Mouse (Mus musculus): ENCODE results near the gene Tbc1d8b. TPM values are rescaled to one million over a fixed set of nuclear protein-coding genes. Genes with fewer than 3 reads are reported as not detected.

The Tbc1d8b gene
- polyA plus RNA-seq, 1 experiment from 2014 or later, result 2.6 TPM

GRCm38 (mm10) chrX:139794072-139794845, 109.5 kb downstream of the Tbc1d8b start:
- Histone ChIP-seq H3K27ac (ENCODE audit: low read length) (no peak overlapping the region), H3K27me3 (ENCODE audit: control insufficient read depth, insufficient read depth, low read length) (no peaks in the 10 kb centered on the region), H3K4me3 (ENCODE audit: low read length) (no peak overlapping the region), H3K4me2 (ENCODE audit: low read depth, low read length) (no peak overlapping the region), H3K9ac (ENCODE audit: low read length) (no peak overlapping the region), H3K36me3 (ENCODE audit: control insufficient read depth, insufficient read depth) (no peaks in the 10 kb centered on the region), H3K9me3 (replicated peaks; ENCODE audit: control insufficient read depth, low read length) (no peaks in the 10 kb centered on the region), H3K4me1 (ENCODE audit: control insufficient read depth, insufficient read depth, low read length) (no peaks in the 10 kb centered on the region)
- ATAC-seq (replicated peaks; ENCODE audit: extremely low read depth, insufficient read depth, low FRiP score), result no peak
- 80% methylated on average over 7 of the region's 7 CpGs for WGBS

DNA sequence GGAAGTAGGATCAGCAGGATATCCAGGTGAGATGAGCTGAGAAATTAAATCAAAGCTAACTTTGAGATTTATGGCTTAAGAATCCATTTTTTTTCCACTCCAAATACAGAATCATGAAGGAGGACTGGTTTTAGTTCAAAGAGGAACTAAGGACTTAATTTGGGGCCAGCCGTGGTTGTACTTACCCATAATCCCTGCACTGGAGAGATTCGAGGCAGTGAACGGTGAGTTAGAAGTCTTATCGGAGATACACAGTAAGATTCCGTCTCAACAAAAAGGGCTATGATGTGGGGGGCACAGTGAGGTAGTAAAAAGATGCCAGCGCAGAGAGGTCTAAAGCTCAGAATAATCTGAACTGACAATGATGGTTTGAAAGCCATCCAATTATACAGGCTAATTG, 111.2 kb downstream of the Tbc1d8b start:
- H3K9me3 ChIP-seq (replicated peaks; ENCODE audit: control insufficient read depth, low read length), result no peaks in the 10 kb centered on the region
- no peak overlapping the region for H3K9ac ChIP-seq (ENCODE audit: low read length)
- no peaks in the 10 kb centered on the region for H3K27me3 ChIP-seq (ENCODE audit: control insufficient read depth, insufficient read depth, low read length)
- no peak overlapping the region for H3K4me2 ChIP-seq (ENCODE audit: low read depth, low read length)
- H3K36me3 ChIP-seq (ENCODE audit: control insufficient read depth, insufficient read depth), result no peaks in the 10 kb centered on the region
- H3K4me3 ChIP-seq (ENCODE audit: low read length), result no peak overlapping the region
- no peak for ATAC-seq (replicated peaks; ENCODE audit: extremely low read depth, insufficient read depth, low FRiP score)
- H3K4me1 ChIP-seq (ENCODE audit: control insufficient read depth, insufficient read depth, low read length), result no peaks in the 10 kb centered on the region
- no peak overlapping the region for H3K27ac ChIP-seq (ENCODE audit: low read length)
- WGBS, result 85% methylated on average over 6 of the region's 6 CpGs

DNA sequence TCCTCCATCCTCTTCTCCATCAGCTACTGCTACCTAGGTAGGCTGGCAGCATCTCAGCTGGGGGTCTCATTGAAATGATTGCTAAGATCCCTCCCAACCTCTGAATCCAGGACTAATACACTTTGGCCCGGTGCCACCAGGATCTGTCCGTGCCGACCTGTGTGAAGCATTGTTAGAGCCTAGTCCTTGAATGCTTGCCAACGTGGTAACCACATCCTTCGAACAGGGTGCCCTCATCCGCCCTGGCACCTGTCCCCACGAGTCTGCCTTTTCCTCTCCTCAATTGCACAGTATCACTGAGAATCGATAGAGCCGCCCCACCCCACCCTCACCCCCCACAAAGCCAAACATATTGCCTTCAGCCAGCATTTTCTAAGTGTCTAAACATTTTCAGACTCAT, 113.1 kb downstream of the Tbc1d8b start:
- Histone ChIP-seq H3K27ac (ENCODE audit: low read length) (no peak overlapping the region), H3K4me1 (ENCODE audit: control insufficient read depth, insufficient read depth, low read length) (no peaks in the 10 kb centered on the region), H3K27me3 (ENCODE audit: control insufficient read depth, insufficient read depth, low read length) (no peaks in the 10 kb centered on the region), H3K9me3 (replicated peaks; ENCODE audit: control insufficient read depth, low read length) (no peaks in the 10 kb centered on the region), H3K4me3 (ENCODE audit: low read length) (no peak overlapping the region), H3K4me2 (ENCODE audit: low read depth, low read length) (no peak overlapping the region), H3K36me3 (ENCODE audit: control insufficient read depth, insufficient read depth) (no peaks in the 10 kb centered on the region), H3K9ac (ENCODE audit: low read length) (no peak overlapping the region)
- no peak for ATAC-seq (replicated peaks; ENCODE audit: extremely low read depth, insufficient read depth, low FRiP score)
- 63% methylated on average over 9 of the region's 9 CpGs for WGBS

DNA sequence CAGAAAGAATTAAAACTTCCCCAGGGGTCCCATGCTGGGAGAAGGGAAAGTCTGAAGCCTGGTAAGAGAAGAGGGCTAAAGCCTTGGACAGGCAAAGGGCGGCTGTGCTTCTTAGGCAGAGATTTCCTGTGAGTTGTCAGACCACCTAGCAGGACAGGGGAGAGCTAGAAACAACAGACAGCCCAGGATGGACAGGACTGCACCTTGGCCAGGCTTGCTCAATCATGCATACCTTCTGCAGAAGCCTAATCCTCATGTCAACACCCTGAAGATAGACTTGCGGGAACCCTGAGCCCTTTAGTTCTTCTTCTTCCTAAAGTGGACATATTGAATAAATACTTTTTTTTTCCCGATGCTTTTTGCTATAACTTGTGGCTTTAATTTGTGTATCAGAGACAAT, 115.2 kb downstream of the Tbc1d8b start:
- no peak for ATAC-seq (replicated peaks; ENCODE audit: extremely low read depth, insufficient read depth, low FRiP score)
- Histone ChIP-seq H3K4me2 (ENCODE audit: low read depth, low read length) (no peak overlapping the region), H3K4me1 (ENCODE audit: control insufficient read depth, insufficient read depth, low read length) (no peaks in the 10 kb centered on the region), H3K27ac (ENCODE audit: low read length) (no peak overlapping the region), H3K9ac (ENCODE audit: low read length) (no peak overlapping the region), H3K9me3 (replicated peaks; ENCODE audit: control insufficient read depth, low read length) (no peaks in the 10 kb centered on the region), H3K4me3 (ENCODE audit: low read length) (no peak overlapping the region), H3K27me3 (ENCODE audit: control insufficient read depth, insufficient read depth, low read length) (no peaks in the 10 kb centered on the region), H3K36me3 (ENCODE audit: control insufficient read depth, insufficient read depth) (no peaks in the 10 kb centered on the region)
- WGBS, result 66% methylated on average over 3 of the region's 3 CpGs

- no peak for ATAC-seq (replicated peaks; ENCODE audit: extremely low read depth, insufficient read depth, low FRiP score)
- no peaks in the 10 kb centered on the region for H3K9me3 ChIP-seq (replicated peaks; ENCODE audit: control insufficient read depth, low read length)
- H3K27me3 ChIP-seq (ENCODE audit: control insufficient read depth, insufficient read depth, low read length), result no peaks in the 10 kb centered on the region
- H3K4me3 ChIP-seq (ENCODE audit: low read length), result no peak within 1 kb of the TSS
- H3K9ac ChIP-seq (ENCODE audit: low read length), result no peak within 1 kb of the TSS
- no peak within 1 kb of the TSS for H3K27ac ChIP-seq (ENCODE audit: low read length)
- H3K4me1 ChIP-seq (ENCODE audit: control insufficient read depth, insufficient read depth, low read length), result no peaks in the 10 kb centered on the region
- H3K36me3 ChIP-seq (ENCODE audit: control insufficient read depth, insufficient read depth), result no peaks in the 10 kb centered on the region
- no peak within 1 kb of the TSS for H3K4me2 ChIP-seq (ENCODE audit: low read depth, low read length)
- WGBS, result 62% methylated on average over 8 of the region's 8 CpGs
Measured at GRCm38 (mm10) chrX:139800406-139800878, 115.6 kb downstream of the Tbc1d8b start, which contains the start of gene Cldn2. Gene Cldn2 (plus strand): TSS chrX:139800828.

Other genes with a start within 250 kb of the Tbc1d8b start
- gene D330045A20Rik, start 204.6 kb upstream of the Tbc1d8b start, polyA plus RNA-seq (2015; fragmentation: Nextera tagmentation; extraction: Ambion mirVana), result 0.86 and 1.1 TPM in 2 replicates
- 36.0 and 37.1 TPM in 2 replicates for gene Rnf128, start 121.7 kb upstream of the Tbc1d8b start, polyA plus RNA-seq (2015; fragmentation: Nextera tagmentation; extraction: Ambion mirVana)
- 0.19 and 0.32 TPM in 2 replicates for gene Gm15013, start 29.5 kb downstream of the Tbc1d8b start, polyA plus RNA-seq (2015; fragmentation: Nextera tagmentation; extraction: Ambion mirVana)
- not detected in 2 replicates for gene Ripply1, start 97.4 kb downstream of the Tbc1d8b start, polyA plus RNA-seq (2015; fragmentation: Nextera tagmentation; extraction: Ambion mirVana)
- 0.35 and 0.58 TPM in 2 replicates for gene Cldn2, start 115.8 kb downstream of the Tbc1d8b start, polyA plus RNA-seq (2015; fragmentation: Nextera tagmentation; extraction: Ambion mirVana)
- 17.1 and 17.2 TPM in 2 replicates for gene Morc4, start 186.7 kb downstream of the Tbc1d8b start, polyA plus RNA-seq (2015; fragmentation: Nextera tagmentation; extraction: Ambion mirVana)

Data from heart, embryonic 16.5 days (tissue).